Mouse (Mus musculus) thymus, postnatal 0 days (tissue): ENCODE measurements around the gene Ctnnbip1. TPM values are rescaled to one million over a fixed set of nuclear protein-coding genes. Genes with fewer than 3 reads are reported as not detected.

Experiments used
- DNase-seq: peaks from one replicate; pipeline ENCODE4 v3.0.0-alpha.2; 2015; ENCODE audit warnings: low spot score
- polyA plus RNA-seq: library from polyadenylated mRNA; unstranded; fragments of >200 nt; fragmentation: Nextera tagmentation; extraction: Ambion mirVana; gene quantifications from 2 replicates; pipeline ENCODE4 v1.2.1, GENCODE M21; 2015

Ctnnbip1 gene
- polyA plus RNA-seq, 1 experiment from 2014 or later = 28.3 TPM

DNA sequence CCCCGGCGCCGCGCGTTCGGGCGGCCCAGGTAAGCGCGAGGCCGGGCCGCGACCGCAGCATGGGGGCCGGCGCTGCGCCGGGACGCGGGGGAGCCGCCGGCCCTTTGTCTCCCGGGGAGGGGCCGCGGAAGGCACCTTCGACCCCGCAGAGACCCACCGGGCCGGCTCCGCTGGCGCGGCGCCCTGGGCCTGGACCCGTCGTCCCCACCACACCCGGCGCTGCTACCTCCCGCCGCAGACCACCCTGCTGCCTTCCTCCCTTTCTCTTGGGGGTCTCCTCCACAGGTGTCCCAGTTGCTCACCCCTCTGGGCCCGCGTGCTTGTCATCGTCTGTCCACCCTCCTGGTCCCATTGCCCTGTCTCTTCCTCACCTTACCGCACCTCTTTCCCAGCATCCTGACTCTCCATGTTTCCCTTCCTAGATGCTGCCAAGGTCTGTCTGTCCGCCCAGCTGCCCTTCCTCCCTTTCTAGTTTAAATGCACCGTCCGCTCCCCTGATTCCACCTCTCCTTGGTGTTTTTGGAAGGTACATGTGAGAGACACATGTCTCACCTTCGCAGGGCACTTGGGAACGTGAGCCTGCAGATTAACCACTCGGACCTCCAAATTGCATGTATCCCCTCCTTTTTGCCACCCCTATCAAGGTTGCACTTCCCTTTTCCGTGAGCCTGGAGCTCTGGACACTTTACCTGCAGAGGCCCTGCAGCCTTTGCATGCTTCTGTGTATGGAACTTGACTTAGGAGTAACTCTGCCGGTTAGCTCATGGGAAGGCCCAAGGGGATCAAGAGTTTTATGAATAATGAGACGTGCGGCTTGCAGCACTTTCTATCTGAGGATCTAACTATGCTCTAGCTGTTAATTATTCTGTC is 550 bp downstream of the Ctnnbip1 start:
- DNase-seq = no peak

DNA sequence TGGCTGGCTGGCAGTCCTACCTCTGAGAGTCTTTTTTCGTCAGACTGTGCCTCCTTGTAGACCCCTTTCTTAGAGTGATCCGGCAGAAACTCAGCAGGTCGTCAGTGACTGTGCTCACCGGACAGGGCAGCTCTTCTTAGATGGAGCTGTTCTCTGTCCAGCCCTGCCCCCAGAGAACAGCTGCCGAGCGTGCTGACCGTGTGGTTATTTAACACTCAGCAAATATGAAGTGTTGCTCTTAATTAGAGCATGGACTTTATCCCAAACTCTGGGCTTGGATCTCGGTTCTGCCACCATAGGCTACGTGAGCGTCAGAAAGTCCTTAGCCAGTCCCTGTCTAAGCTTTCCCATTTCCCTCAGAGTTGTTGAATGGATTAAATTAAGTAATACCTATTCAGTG is 3.2 kb downstream of the Ctnnbip1 start:
- DNase-seq = no peak

GRCm38 (mm10) chr4:149523961-149524360 is 5.9 kb downstream of the Ctnnbip1 start:
- no peak for DNase-seq

DNA sequence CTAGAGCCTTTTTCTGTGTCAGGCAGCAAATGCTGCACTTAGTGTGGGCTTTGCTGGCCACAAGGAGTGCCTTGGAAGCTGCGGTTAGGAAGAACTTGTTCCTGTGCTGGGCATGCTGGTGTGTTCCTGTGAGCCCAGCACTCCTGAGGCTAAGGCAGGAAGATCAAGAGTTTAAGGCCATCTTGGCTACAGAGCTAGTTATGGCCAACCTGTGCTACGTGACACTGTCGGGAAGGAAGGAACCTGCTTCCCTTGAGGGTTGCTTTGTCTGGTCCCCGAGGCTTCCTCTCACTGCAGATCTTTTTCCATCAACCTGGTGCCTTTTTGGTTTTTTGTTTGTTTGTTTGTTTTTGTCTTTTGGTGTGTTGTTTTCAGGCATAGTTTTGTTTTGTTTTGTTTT is 7.1 kb downstream of the Ctnnbip1 start:
- no peak for DNase-seq

DNA sequence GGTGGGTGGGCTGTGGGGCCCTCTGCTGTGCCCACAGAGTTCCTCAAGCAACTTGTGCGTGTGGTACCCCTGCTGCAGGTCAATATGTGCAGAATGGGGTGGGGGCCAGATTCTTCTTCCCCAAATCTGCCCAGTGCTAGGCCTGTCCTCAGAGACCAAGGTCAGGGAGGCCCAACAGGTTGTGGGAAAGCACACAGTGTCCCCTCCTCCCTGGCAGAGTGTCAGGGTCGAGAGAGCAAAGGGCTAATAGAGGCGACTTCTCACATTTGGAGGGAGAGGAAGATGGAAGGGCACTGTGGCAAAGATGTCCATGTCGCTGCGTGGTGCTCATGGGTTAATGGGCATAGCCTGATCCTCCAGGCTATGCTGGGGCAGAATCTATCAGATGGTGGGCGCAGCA is 7.8 kb downstream of the Ctnnbip1 start:
- DNase-seq = no peak

DNA sequence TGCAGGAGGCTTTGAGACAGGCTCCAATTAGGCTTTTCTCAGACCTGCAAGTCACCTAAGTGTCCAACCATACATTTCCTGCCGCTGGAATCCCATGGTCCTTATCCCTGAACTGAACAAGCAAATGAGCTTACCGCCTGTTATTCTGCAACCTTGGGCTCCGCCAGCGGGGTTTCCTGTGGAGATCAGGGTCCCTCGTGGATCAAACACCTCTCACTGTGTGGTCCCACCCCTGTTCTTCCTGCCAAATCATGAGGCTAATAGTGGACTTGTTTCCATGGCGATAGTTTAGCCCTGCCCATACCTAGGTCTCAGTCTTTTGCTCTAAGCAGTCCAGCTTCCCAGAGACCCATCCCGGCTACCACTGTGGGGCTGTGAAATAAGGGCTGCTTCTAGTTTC is 8.3 kb downstream of the Ctnnbip1 start:
- DNase-seq = no peak

- no peak for DNase-seq
Observed at GRCm38 (mm10) chr4:149527621-149528354, 9.8 kb downstream of the Ctnnbip1 start.

DNA sequence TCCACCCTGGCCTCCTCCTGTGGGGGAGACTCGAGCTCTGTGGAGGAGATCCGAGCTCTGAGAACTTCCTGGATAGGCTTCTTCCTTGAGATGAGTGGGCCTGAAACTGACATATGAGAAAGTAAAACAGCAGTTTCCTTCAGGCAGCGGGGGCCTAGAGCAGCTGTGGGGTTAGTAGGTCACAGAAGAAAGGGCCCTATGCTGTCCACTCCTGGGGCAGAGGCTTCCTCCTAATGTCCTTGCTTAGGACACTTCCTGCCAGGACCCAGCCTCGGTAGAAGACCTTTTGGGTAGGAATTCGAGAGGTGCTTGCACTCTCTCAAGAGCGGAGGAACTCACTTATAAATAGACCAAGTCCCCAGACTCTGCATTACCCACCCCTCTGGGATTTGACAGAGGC is 11.7 kb downstream of the Ctnnbip1 start:
- no peak for DNase-seq

DNA sequence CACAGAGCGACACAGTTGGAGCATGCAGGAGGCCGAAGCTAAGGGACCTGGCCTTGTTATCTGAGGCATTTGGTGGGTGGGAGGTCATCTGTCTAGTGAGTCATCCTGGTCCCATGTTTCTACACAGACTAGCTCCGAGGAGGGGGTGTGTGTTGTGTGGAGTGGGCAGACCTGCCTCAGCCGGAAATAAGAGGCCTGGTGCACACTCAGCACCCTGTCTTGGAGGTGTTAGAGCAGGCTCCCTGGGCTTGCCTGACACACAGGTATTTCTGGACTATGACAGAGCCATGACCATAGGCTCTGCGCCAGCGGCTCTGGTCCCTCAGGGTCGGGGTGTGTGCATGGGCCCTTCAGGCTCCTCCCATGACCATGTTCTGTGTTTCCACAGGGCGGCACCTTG is 21.4 kb downstream of the Ctnnbip1 start:
- no peak for DNase-seq

DNA sequence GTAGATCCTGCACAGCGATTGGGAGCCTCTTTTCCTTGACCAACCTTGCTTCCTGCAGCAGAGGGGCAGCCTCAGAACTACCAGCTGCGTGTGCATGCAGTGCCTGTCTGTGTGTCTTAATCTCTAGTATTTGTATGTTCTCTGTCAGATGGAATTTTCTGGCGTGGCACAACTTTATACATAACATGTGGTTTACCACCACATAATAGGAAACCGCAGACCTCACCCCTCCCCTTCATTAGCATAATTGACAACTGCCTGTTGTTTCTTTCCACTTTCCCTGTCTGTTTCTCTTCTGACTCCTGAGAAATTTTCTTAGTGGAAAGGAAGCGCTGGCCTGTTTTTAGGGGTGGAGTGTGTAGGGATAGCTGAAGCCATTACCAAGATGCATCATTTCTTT is 23.9 kb downstream of the Ctnnbip1 start:
- DNase-seq = peak; percentile 57

DNA sequence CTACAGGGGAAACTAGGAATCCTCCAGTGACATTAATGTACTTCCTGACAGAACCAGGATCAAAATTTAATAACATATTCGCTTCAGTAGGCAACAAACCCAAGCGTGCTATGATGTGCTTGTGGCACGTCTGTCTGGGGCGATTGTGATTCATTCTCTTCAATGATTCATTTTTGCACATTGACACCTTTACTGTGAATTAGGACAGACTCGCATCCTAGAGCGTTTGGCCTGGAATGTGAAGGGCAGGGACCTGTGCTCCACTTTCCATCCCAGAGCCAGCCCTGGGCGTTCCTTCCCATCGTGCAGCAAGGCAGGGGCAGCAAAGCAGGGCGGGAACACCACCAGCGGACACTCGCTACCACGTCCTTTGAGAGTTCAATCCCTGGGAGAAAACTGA is 24.4 kb downstream of the Ctnnbip1 start:
- DNase-seq = no peak

GRCm38 (mm10) chr4:149542927-149543553 is 25.0 kb downstream of the Ctnnbip1 start:
- peak; percentile 90 for DNase-seq

DNA sequence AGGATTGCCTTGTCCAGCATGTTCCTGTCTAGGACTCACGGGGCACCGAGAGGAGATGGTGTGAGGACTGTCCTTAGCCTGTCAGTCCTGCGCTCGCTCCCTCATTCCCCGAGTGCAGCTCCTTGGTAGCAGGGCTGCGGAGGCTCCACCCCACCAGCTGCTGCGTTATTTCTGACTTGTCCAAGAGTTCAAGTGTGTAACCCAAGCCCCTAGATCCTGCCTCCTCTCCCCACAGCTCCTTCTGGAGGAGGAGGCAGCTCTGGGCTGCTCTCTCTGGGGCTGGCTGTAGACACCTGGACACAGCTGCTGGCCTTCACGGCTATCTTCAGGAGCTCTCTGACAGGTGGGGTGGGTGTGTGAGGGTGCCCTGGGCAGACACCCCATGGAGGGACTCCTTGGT is 26.9 kb downstream of the Ctnnbip1 start:
- DNase-seq = no peak

DNA sequence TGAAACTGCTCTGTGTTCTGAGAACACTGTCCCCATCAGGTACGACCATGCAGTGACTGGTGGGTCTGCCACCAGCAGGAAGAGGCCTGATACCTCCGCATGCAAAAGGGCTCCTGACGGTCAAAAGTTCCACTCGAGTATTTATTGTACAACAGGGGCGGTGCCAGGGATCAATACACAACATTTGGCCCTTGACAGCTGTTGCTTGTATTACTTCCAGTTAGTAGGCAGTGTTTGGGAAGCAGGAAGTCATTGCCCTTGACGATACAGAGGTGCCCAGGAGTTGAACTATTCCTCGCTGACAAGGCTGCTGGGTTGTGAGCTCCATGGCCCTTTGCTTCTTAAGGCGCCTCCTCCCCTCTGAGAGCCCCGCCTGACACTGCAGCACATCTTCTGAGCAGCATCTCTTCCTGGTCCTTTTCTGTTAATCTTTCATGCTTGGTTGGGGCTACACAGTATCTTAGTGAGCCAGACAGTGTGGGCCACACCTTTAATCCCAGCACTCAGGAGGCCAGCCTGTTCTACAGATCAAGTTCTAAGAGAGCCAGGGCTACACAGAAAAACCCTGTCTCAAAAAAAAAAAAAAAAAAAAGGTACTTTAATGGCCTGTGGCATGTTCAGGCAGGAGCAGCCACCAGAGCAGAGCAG is 28.9 kb downstream of the Ctnnbip1 start:
- no peak for DNase-seq

GRCm38 (mm10) chr4:149547523-149547922 is 29.5 kb downstream of the Ctnnbip1 start:
- DNase-seq = no peak

- peak; percentile 79 for DNase-seq
Observed at GRCm38 (mm10) chr4:149549221-149549925, 31.3 kb downstream of the Ctnnbip1 start.

- DNase-seq = no peak
Observed at GRCm38 (mm10) chr4:149550866-149551265, 32.8 kb downstream of the Ctnnbip1 start.

GRCm38 (mm10) chr4:149551696-149552095 is 33.7 kb downstream of the Ctnnbip1 start:
- no peak for DNase-seq

DNA sequence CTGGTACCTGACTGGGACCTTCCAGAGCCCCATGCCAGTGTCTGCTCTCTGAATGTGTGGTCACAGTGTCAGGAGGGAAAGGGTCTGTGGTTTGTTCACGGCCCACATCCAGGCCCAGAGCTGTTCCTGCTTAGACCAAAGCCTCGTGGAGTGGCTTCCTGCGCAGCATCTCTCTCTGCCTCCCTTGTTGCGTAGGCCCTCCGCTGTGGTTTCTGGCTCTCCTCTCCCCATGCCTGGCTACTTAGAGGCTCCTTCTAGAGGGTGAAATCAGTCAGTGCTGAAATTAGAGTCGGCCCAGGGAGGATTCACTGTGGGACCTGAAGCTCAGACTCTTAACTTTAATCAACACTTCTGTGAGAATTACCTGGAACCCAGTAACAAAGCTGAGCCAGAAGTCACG is 35.8 kb downstream of the Ctnnbip1 start:
- no peak for DNase-seq

DNA sequence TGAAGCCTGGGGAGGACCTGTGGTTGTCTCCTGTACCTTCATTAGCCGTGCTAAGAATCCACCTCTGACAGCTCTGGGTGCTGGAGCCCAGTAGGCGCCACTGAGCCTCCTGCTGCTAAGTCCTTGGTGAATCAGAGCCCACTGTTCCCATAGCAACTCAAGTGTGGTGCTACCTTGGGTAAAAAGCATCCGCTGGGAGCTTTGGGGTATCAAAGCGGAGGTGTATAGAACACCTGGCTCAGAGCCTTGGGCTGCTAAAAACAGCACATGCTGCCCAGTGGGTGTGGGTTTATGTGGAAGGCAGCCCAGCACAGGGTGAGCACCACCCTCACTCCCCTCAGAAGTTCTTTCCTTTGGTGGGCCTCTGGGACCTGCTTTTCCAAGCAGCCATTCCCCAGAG is 38.1 kb downstream of the Ctnnbip1 start:
- DNase-seq = no peak

GRCm38 (mm10) chr4:149557905-149558304 is 39.9 kb downstream of the Ctnnbip1 start:
- no peak for DNase-seq
